Mouse (Mus musculus) hindbrain, embryonic 10.5 days (tissue): ENCODE measurements around the gene Gprin1. TPM values are rescaled to one million over a fixed set of nuclear protein-coding genes. Genes with fewer than 3 reads are reported as not detected.
A peak's percentile ranks its signal among the peaks of the same experiment; 100 is the strongest.

ENCODE experiments used
- DNase-seq: peaks from one replicate; pipeline ENCODE4 v3.0.0-alpha.2; 2017; ENCODE audit warnings: low spot score
- H3K27ac ChIP-seq: fragments of 300-500 bp; sonication (generic); 2 replicates; pipeline ENCODE4 v1.5.1; 2016; ENCODE audit warnings: mild to moderate bottlenecking, moderate library complexity
- H3K27me3 ChIP-seq: fragments of 300-500 bp; sonication (generic); 2 replicates; pipeline ENCODE4 v1.6.1; 2016; ENCODE audit warnings: mild to moderate bottlenecking; ENCODE audit not compliant: poor library complexity, insufficient read depth, severe bottlenecking
- H3K36me3 ChIP-seq: fragments of 300-500 bp; sonication (generic); 2 replicates; pipeline ENCODE4 v1.6.1; 2016; ENCODE audit warnings: mild to moderate bottlenecking, moderate library complexity
- H3K4me1 ChIP-seq: fragments of 300-500 bp; sonication (generic); replicated peaks from 2 replicates; pipeline ENCODE4 v1.6.1; 2016; ENCODE audit warnings: mild to moderate bottlenecking
- H3K4me3 ChIP-seq: fragments of 300-500 bp; sonication (generic); 2 replicates; pipeline ENCODE4 v1.5.1; 2016; ENCODE audit warnings: mild to moderate bottlenecking, moderate library complexity
- H3K9me3 ChIP-seq: fragments of 300-500 bp; sonication (generic); 2 replicates; pipeline ENCODE4 v1.6.1; 2016; ENCODE audit warnings: mild to moderate bottlenecking, moderate library complexity
- WGBS: fragments of 180-500 bp; shearing (Covaris S2); methylation state at CpG from one replicate; pipeline ENCODE4 v1.1.7; 2016; 5-methylcytosine and 5-hydroxymethylcytosine counted together
- polyA plus RNA-seq: library from polyadenylated mRNA; unstranded; fragments of >200 nt; fragmentation: Nextera tagmentation; extraction: Ambion mirVana; gene quantifications from 2 replicates; pipeline ENCODE4 v1.2.1, GENCODE M21; 2016

Gene Gprin1
- polyA plus RNA-seq, 1 experiment from 2014 or later: 2.5 TPM

- H3K9me3 ChIP-seq: no peaks in the 10 kb centered on the region
- WGBS: 53% methylated on average over 10 of the region's 10 CpGs
- peak overlapping the region; percentile 60 for H3K4me3 ChIP-seq
- no peak for DNase-seq
- no peaks in the 10 kb centered on the region for H3K36me3 ChIP-seq
- peak overlapping the region; percentile 84 for H3K27ac ChIP-seq
- peaks cover 48% of the 10 kb centered on the region for H3K4me1 ChIP-seq
- peaks cover 85% of the 10 kb centered on the region for H3K27me3 ChIP-seq
Measured at GRCm38 (mm10) chr13:54757093-54757830, 7.6 kb upstream of the Gprin1 start.

GRCm38 (mm10) chr13:54756156-54756712 lies 6.6 kb upstream of the Gprin1 start:
- no peak overlapping the region for H3K27ac ChIP-seq
- peaks cover 85% of the 10 kb centered on the region for H3K27me3 ChIP-seq
- H3K9me3 ChIP-seq: no peaks in the 10 kb centered on the region
- H3K4me1 ChIP-seq: peaks cover 48% of the 10 kb centered on the region
- DNase-seq: no peak
- H3K4me3 ChIP-seq: no peak overlapping the region
- H3K36me3 ChIP-seq: no peaks in the 10 kb centered on the region
- WGBS: 86% methylated on average over 8 of the region's 8 CpGs

- H3K9me3 ChIP-seq: no peaks in the 10 kb centered on the region
- no peak overlapping the region for H3K4me3 ChIP-seq
Measured at GRCm38 (mm10) chr13:54755201-54755830, 5.6 kb upstream of the Gprin1 start.

GRCm38 (mm10) chr13:54754169-54755080 lies 4.8 kb upstream of the Gprin1 start:
- peaks cover 85% of the 10 kb centered on the region for H3K27me3 ChIP-seq
- DNase-seq: no peak

More at GRCm38 (mm10) chr13:54755201-54755830, 5.6 kb upstream of the Gprin1 start:
- DNase-seq: no peak
- Histone ChIP-seq H3K36me3 (no peaks in the 10 kb centered on the region), H3K27ac (no peak overlapping the region; the same call in 1 of the 2 replicates), H3K4me1 (peaks cover 42% of the 10 kb centered on the region), H3K27me3 (peaks cover 85% of the 10 kb centered on the region)
- 34% methylated on average over 9 of the region's 9 CpGs for WGBS

GRCm38 (mm10) chr13:54753733-54754132 lies 4.1 kb upstream of the Gprin1 start:
- no peak overlapping the region for H3K4me3 ChIP-seq
- H3K9me3 ChIP-seq: no peaks in the 10 kb centered on the region
- H3K4me1 ChIP-seq: peaks cover 41% of the 10 kb centered on the region
- no peak for DNase-seq
- peaks cover 86% of the 10 kb centered on the region for H3K27me3 ChIP-seq
- H3K27ac ChIP-seq: no peak overlapping the region
- WGBS: 73% methylated on average over 6 of the region's 6 CpGs
- H3K36me3 ChIP-seq: no peaks in the 10 kb centered on the region

More at GRCm38 (mm10) chr13:54754169-54755080, 4.8 kb upstream of the Gprin1 start:
- no peaks in the 10 kb centered on the region for H3K9me3 ChIP-seq
- H3K4me3 ChIP-seq: no peak overlapping the region
- no peaks in the 10 kb centered on the region for H3K36me3 ChIP-seq
- 49% methylated on average over 12 of the region's 12 CpGs for WGBS
- peaks cover 41% of the 10 kb centered on the region for H3K4me1 ChIP-seq
- H3K27ac ChIP-seq: no peak overlapping the region

GRCm38 (mm10) chr13:54752656-54753055 lies 3.0 kb upstream of the Gprin1 start:
- H3K4me1 ChIP-seq: peaks cover 40% of the 10 kb centered on the region
- H3K36me3 ChIP-seq: no peaks in the 10 kb centered on the region
- no peaks in the 10 kb centered on the region for H3K9me3 ChIP-seq
- no peak overlapping the region for H3K27ac ChIP-seq
- DNase-seq: no peak
- H3K4me3 ChIP-seq: no peak overlapping the region
- H3K27me3 ChIP-seq: peaks cover 95% of the 10 kb centered on the region
- WGBS: 79% methylated on average over 10 of the region's 10 CpGs

DNA sequence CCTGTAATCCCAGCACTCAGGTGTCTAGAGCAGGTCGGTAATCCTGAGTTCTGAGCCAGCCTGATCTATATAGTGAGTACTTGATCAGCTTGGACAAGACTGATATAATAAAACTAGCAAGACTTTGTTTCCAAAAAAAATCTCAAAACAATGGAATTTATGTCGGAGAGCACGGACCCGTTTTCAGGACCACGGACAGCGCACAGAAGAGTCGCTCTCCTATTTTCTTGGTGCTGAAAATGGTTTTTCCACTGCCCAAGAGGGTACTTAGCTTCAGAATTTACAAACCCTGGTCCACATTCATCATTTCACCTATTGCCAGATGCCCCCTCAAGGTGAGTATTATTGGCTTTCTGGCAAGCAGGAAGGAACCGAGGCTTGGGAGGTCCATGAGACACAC lies 1.0 kb upstream of the Gprin1 start:
- WGBS: 2% methylated on average over 8 of the region's 8 CpGs
- Histone ChIP-seq H3K4me3 (no peak overlapping the region), H3K4me1 (peaks cover 51% of the 10 kb centered on the region), H3K27ac (no peak overlapping the region), H3K27me3 (peaks cover 88% of the 10 kb centered on the region), H3K9me3 (no peaks in the 10 kb centered on the region), H3K36me3 (no peaks in the 10 kb centered on the region)
- peak; percentile 43 for DNase-seq

DNA sequence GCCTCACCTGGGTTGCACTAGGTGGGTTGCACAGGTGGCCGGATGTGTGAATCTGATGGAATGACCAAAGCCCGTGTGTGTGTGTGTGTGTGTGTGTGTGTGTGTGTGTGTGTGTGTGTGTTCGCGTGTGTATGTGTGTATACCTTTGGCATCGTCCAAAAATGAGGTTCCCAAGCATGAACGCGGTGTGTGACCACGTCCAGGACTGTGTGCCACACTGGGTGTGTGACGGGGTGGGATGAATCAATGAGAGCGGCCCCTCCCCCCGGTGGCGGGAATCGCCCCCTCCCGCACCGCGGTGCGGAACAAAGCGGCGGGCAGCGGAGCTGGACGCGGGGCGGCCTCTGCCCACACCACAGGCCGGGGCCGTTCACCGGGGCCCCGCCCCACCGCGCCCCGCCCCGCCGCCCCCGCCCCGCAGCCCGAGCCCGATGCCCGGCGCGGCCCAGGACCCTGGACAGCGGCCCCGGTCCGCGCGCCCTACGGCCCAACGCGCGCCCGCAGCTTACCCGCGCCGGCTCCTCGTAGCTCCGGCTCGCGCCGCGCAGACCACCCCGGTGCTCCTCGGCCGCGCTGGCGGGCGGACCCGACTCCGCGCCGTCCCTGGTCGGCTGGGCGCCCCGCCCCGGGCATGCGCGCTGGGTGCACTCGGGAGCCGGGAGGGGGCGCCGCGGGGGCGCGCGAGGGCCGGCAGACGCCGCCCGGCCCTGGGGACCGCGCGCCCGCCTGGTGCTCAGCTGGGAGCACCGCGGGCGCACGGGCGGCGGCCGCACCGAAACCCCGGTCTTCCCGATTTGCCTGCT lies 412 bp downstream of the Gprin1 start:
- 2% methylated on average over 86 of the region's 100 CpGs for WGBS
- peak overlapping the region; percentile 66 for H3K4me3 ChIP-seq
- H3K9me3 ChIP-seq: no peaks in the 10 kb centered on the region
- H3K4me1 ChIP-seq: peaks cover 47% of the 10 kb centered on the region
- DNase-seq: peak; percentile 71
- peaks cover 9% of the 10 kb centered on the region; the same call in 1 of the 2 replicates for H3K36me3 ChIP-seq
- peak overlapping the region; percentile 88 for H3K27ac ChIP-seq
- H3K27me3 ChIP-seq: peaks cover 84% of the 10 kb centered on the region

DNA sequence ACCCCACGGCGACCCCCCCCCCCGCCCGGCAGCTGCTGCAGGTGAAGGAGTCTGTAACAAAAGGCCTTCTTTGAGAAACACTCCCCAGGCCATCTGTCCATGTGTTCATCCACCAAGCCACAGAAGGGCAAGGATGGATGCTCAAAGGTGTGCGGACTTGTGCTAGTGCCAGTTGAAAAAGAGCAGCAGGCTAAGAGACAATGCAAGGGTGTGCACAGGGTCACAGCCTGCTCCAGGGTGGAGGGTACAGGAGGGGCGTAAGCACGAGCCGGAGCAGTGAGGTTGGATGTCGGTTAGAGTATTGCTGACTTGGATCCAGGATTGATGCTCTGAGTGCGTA lies 983 bp downstream of the Gprin1 start:
- H3K27ac ChIP-seq: peak overlapping the region; percentile 88
- peaks cover 9% of the 10 kb centered on the region; the same call in 1 of the 2 replicates for H3K36me3 ChIP-seq
- no peaks in the 10 kb centered on the region for H3K9me3 ChIP-seq
- peaks cover 78% of the 10 kb centered on the region for H3K27me3 ChIP-seq
- WGBS: 48% methylated on average over 10 of the region's 10 CpGs
- no peak for DNase-seq
- peaks cover 47% of the 10 kb centered on the region for H3K4me1 ChIP-seq
- peak overlapping the region; percentile 66 for H3K4me3 ChIP-seq

DNA sequence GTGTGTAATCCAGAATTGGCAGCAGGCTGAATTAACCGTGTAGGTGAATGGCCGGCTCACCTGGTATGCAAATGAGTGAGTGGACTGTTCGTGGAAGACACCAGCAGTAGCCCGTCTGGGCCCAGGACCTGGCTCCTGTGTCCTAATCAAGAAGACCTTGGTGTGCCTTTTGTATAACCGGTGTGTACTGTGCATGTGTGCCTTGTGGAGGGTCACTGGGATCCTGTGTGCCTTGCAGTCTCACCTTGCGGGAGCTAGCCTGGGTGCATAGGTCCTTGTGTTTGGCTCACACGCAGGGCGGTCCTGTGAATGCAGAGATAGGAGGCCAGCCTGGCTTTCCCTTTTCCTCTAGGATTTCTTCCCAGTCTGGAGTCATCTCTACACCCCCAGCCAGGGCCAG lies 1.5 kb downstream of the Gprin1 start:
- H3K27ac ChIP-seq: peak overlapping the region; percentile 88; the same call in 1 of the 2 replicates
- peaks cover 47% of the 10 kb centered on the region for H3K4me1 ChIP-seq
- WGBS: 85% methylated on average over 8 of the region's 8 CpGs
- peaks cover 73% of the 10 kb centered on the region for H3K27me3 ChIP-seq
- DNase-seq: no peak
- peaks cover 9% of the 10 kb centered on the region; the same call in 1 of the 2 replicates for H3K36me3 ChIP-seq
- no peaks in the 10 kb centered on the region for H3K9me3 ChIP-seq
- H3K4me3 ChIP-seq: peak overlapping the region; percentile 66

DNA sequence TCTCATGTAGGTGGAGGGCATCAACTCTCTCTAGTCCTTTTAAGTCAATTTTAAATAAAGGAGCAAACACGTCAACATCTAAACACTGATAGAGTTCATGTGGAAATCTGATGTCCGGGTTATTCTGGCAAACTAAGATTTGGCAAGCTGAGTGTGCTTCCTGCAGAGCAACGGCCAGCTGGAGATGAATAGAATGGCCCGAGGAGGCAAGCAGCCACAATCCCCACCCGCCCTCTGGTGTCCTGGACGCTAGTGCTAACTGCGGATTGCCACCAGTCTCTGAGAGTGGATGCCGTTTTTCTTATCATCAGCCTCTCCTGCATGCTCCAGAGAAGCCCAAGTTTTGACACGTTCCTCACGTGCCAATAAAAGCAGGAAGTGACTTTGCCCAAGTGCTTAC lies 2.8 kb downstream of the Gprin1 start:
- H3K4me3 ChIP-seq: no peak overlapping the region
- peaks cover 47% of the 10 kb centered on the region for H3K4me1 ChIP-seq
- no peak for DNase-seq
- H3K27me3 ChIP-seq: peaks cover 60% of the 10 kb centered on the region
- H3K36me3 ChIP-seq: peaks cover 9% of the 10 kb centered on the region
- WGBS: 40% methylated on average over 10 of the region's 10 CpGs
- H3K9me3 ChIP-seq: no peaks in the 10 kb centered on the region
- H3K27ac ChIP-seq: no peak overlapping the region

DNA sequence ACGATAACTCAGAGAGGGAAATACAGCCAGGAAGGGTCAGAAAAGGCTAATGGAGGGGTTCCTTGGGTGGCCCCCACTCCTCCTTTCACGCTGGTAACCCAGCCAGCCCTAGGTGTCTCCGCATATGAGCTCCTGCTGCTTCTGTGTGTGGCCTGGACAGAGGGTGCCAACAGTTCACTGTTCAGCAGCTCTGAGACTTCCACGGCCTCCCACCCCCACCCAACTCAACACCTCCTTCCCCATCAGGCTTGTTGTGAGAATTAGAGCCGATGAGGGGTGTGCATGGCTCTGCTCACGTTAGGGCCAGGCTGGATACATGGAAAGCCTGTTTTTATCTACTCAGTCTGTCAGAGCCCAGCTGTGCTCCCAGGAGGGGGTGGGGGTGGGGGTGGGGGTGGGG lies 3.6 kb downstream of the Gprin1 start:
- peaks cover 17% of the 10 kb centered on the region for H3K36me3 ChIP-seq
- WGBS: 46% methylated on average over 6 of the region's 6 CpGs
- no peaks in the 10 kb centered on the region for H3K9me3 ChIP-seq
- peaks cover 53% of the 10 kb centered on the region for H3K4me1 ChIP-seq
- DNase-seq: no peak
- no peak overlapping the region for H3K27ac ChIP-seq
- H3K4me3 ChIP-seq: no peak overlapping the region
- H3K27me3 ChIP-seq: peaks cover 53% of the 10 kb centered on the region
